Mouse (Mus musculus): ENCODE results near the gene Igf2bp3. TPM values are rescaled to one million over a fixed set of nuclear protein-coding genes. Genes with fewer than 3 reads are reported as not detected.

Gene Igf2bp3
- polyA plus RNA-seq, 1 experiment from 2014 or later, result 56.9 TPM

GRCm38 (mm10) chr6:49206416-49206815 lies 8.3 kb downstream of the Igf2bp3 start:
- Histone ChIP-seq H3K9me3 (replicated peaks) (no peaks in the 10 kb centered on the region), H3K9ac (no peak overlapping the region), H3K4me1 (peaks cover 41% of the 10 kb centered on the region), H3K4me3 (no peak overlapping the region), H3K4me2 (no peak overlapping the region), H3K27me3 (no peaks in the 10 kb centered on the region), H3K36me3 (ENCODE audit: poor library complexity, severe bottlenecking) (peaks cover 48% of the 10 kb centered on the region), H3K27ac (no peak overlapping the region)
- 71% methylated on average over 1 of the region's 1 CpGs for WGBS
- ATAC-seq, result no peak

GRCm38 (mm10) chr6:49195188-49195587 lies 19.6 kb downstream of the Igf2bp3 start:
- 89% methylated on average over 10 of the region's 10 CpGs for WGBS
- H3K36me3 ChIP-seq (ENCODE audit: poor library complexity, severe bottlenecking), result peaks cover 32% of the 10 kb centered on the region
- no peak for ATAC-seq
- H3K4me3 ChIP-seq, result no peak overlapping the region
- no peak overlapping the region for H3K9ac ChIP-seq
- peaks cover 7% of the 10 kb centered on the region; the same call in 1 of the 2 replicates for H3K4me1 ChIP-seq
- H3K4me2 ChIP-seq, result no peak overlapping the region
- H3K9me3 ChIP-seq (replicated peaks), result no peaks in the 10 kb centered on the region
- no peaks in the 10 kb centered on the region for H3K27me3 ChIP-seq
- no peak overlapping the region for H3K27ac ChIP-seq

- Histone ChIP-seq H3K4me1 (peaks cover 7% of the 10 kb centered on the region; the same call in 1 of the 2 replicates), H3K27me3 (no peaks in the 10 kb centered on the region), H3K36me3 (ENCODE audit: poor library complexity, severe bottlenecking) (peaks cover 32% of the 10 kb centered on the region), H3K27ac (no peak overlapping the region), H3K4me3 (no peak overlapping the region), H3K4me2 (no peak overlapping the region), H3K9ac (no peak overlapping the region), H3K9me3 (replicated peaks) (no peaks in the 10 kb centered on the region)
- 96% methylated on average over 4 of the region's 4 CpGs for WGBS
- ATAC-seq, result no peak
These were observed 20.2 kb downstream of the Igf2bp3 start for GRCm38 (mm10) chr6:49194536-49194935.

GRCm38 (mm10) chr6:49189363-49189762 lies 25.4 kb downstream of the Igf2bp3 start:
- H3K4me1 ChIP-seq, result no peaks in the 10 kb centered on the region
- no peak overlapping the region for H3K4me3 ChIP-seq
- no peak for ATAC-seq
- no peak overlapping the region for H3K4me2 ChIP-seq
- no peaks in the 10 kb centered on the region for H3K27me3 ChIP-seq
- no peak overlapping the region for H3K9ac ChIP-seq
- peaks cover 16% of the 10 kb centered on the region for H3K36me3 ChIP-seq (ENCODE audit: poor library complexity, severe bottlenecking)
- peaks cover 3% of the 10 kb centered on the region for H3K9me3 ChIP-seq (replicated peaks)
- H3K27ac ChIP-seq, result no peak overlapping the region

GRCm38 (mm10) chr6:49187299-49187698 lies 27.5 kb downstream of the Igf2bp3 start:
- H3K36me3 ChIP-seq (ENCODE audit: poor library complexity, severe bottlenecking), result peaks cover 13% of the 10 kb centered on the region
- no peak overlapping the region for H3K9ac ChIP-seq
- no peak overlapping the region for H3K4me3 ChIP-seq
- no peak for ATAC-seq
- no peaks in the 10 kb centered on the region for H3K4me1 ChIP-seq
- no peak overlapping the region for H3K4me2 ChIP-seq
- peaks cover 3% of the 10 kb centered on the region for H3K9me3 ChIP-seq (replicated peaks)
- no peaks in the 10 kb centered on the region for H3K27me3 ChIP-seq
- WGBS, result 90% methylated on average over 7 of the region's 7 CpGs
- H3K27ac ChIP-seq, result no peak overlapping the region

GRCm38 (mm10) chr6:49176018-49176417 lies 38.7 kb downstream of the Igf2bp3 start:
- no peak overlapping the region for H3K4me3 ChIP-seq
- no peaks in the 10 kb centered on the region for H3K36me3 ChIP-seq (ENCODE audit: poor library complexity, severe bottlenecking)
- no peak overlapping the region for H3K27ac ChIP-seq
- no peak overlapping the region for H3K9ac ChIP-seq
- WGBS, result 79% methylated on average over 5 of the region's 5 CpGs
- H3K27me3 ChIP-seq, result no peaks in the 10 kb centered on the region
- H3K4me2 ChIP-seq, result no peak overlapping the region
- no peak for ATAC-seq
- no peaks in the 10 kb centered on the region for H3K9me3 ChIP-seq (replicated peaks)
- H3K4me1 ChIP-seq, result peaks cover 3% of the 10 kb centered on the region; the same call in 1 of the 2 replicates

- H3K9ac ChIP-seq, result no peak overlapping the region
- no peak for ATAC-seq
- no peaks in the 10 kb centered on the region for H3K27me3 ChIP-seq
- no peaks in the 10 kb centered on the region for H3K9me3 ChIP-seq (replicated peaks)
- no peak overlapping the region for H3K27ac ChIP-seq
- no peaks in the 10 kb centered on the region; the same call in 1 of the 2 replicates for H3K4me1 ChIP-seq
- H3K4me2 ChIP-seq, result no peak overlapping the region
- H3K4me3 ChIP-seq, result no peak overlapping the region
- no peaks in the 10 kb centered on the region for H3K36me3 ChIP-seq (ENCODE audit: poor library complexity, severe bottlenecking)
These were observed 40.1 kb downstream of the Igf2bp3 start for GRCm38 (mm10) chr6:49174616-49175015.

GRCm38 (mm10) chr6:49173674-49174073 lies 41.1 kb downstream of the Igf2bp3 start:
- Histone ChIP-seq H3K4me1 (no peaks in the 10 kb centered on the region; the same call in none of the 2 replicates), H3K4me3 (no peak overlapping the region), H3K9ac (no peak overlapping the region), H3K9me3 (replicated peaks) (no peaks in the 10 kb centered on the region), H3K27ac (no peak overlapping the region), H3K36me3 (ENCODE audit: poor library complexity, severe bottlenecking) (no peaks in the 10 kb centered on the region), H3K27me3 (no peaks in the 10 kb centered on the region), H3K4me2 (no peak overlapping the region)
- ATAC-seq, result no peak
- 82% methylated on average over 4 of the region's 4 CpGs for WGBS

GRCm38 (mm10) chr6:49173265-49173664 lies 41.5 kb downstream of the Igf2bp3 start:
- H3K36me3 ChIP-seq (ENCODE audit: poor library complexity, severe bottlenecking), result no peaks in the 10 kb centered on the region
- no peak overlapping the region for H3K9ac ChIP-seq
- no peaks in the 10 kb centered on the region for H3K27me3 ChIP-seq
- H3K4me2 ChIP-seq, result no peak overlapping the region
- H3K4me3 ChIP-seq, result no peak overlapping the region
- H3K9me3 ChIP-seq (replicated peaks), result no peaks in the 10 kb centered on the region
- H3K4me1 ChIP-seq, result no peaks in the 10 kb centered on the region; the same call in none of the 2 replicates
- no peak overlapping the region for H3K27ac ChIP-seq
- 84% methylated on average over 7 of the region's 7 CpGs for WGBS
- ATAC-seq, result no peak

GRCm38 (mm10) chr6:49171216-49171615 lies 43.5 kb downstream of the Igf2bp3 start:
- Histone ChIP-seq H3K4me1 (peaks cover 14% of the 10 kb centered on the region), H3K9ac (no peak overlapping the region), H3K4me2 (no peak overlapping the region), H3K36me3 (ENCODE audit: poor library complexity, severe bottlenecking) (no peaks in the 10 kb centered on the region), H3K27me3 (no peaks in the 10 kb centered on the region), H3K27ac (no peak overlapping the region), H3K4me3 (no peak overlapping the region), H3K9me3 (replicated peaks) (no peaks in the 10 kb centered on the region)
- no peak for ATAC-seq
- WGBS, result 88% methylated on average over 5 of the region's 5 CpGs

GRCm38 (mm10) chr6:49168648-49169047 lies 46.1 kb downstream of the Igf2bp3 start:
- H3K36me3 ChIP-seq (ENCODE audit: poor library complexity, severe bottlenecking), result no peaks in the 10 kb centered on the region
- WGBS, result 50% methylated on average over 3 of the region's 3 CpGs
- no peak overlapping the region for H3K27ac ChIP-seq
- peaks cover 29% of the 10 kb centered on the region for H3K4me1 ChIP-seq
- no peak overlapping the region for H3K4me2 ChIP-seq
- H3K9me3 ChIP-seq (replicated peaks), result no peaks in the 10 kb centered on the region
- no peak for ATAC-seq
- H3K27me3 ChIP-seq, result no peaks in the 10 kb centered on the region
- no peak overlapping the region for H3K4me3 ChIP-seq
- H3K9ac ChIP-seq, result no peak overlapping the region

- no peak for ATAC-seq
- Histone ChIP-seq H3K27ac (no peak overlapping the region), H3K9me3 (replicated peaks) (no peaks in the 10 kb centered on the region), H3K4me2 (no peak overlapping the region), H3K27me3 (no peaks in the 10 kb centered on the region), H3K4me3 (no peak overlapping the region), H3K4me1 (peaks cover 29% of the 10 kb centered on the region), H3K36me3 (ENCODE audit: poor library complexity, severe bottlenecking) (no peaks in the 10 kb centered on the region), H3K9ac (no peak overlapping the region)
- WGBS, result 41% methylated on average over 4 of the region's 4 CpGs
These were observed 47.4 kb downstream of the Igf2bp3 start for GRCm38 (mm10) chr6:49167406-49167805.

- no peaks in the 10 kb centered on the region for H3K9me3 ChIP-seq (replicated peaks)
- ATAC-seq, result no peak
- no peak overlapping the region for H3K9ac ChIP-seq
- 82% methylated on average over 8 of the region's 8 CpGs for WGBS
- H3K27me3 ChIP-seq, result no peaks in the 10 kb centered on the region
- no peak overlapping the region for H3K4me3 ChIP-seq
- H3K27ac ChIP-seq, result no peak overlapping the region
- H3K36me3 ChIP-seq (ENCODE audit: poor library complexity, severe bottlenecking), result no peaks in the 10 kb centered on the region
- no peak overlapping the region for H3K4me2 ChIP-seq
- H3K4me1 ChIP-seq, result peaks cover 29% of the 10 kb centered on the region
These were observed 48.4 kb downstream of the Igf2bp3 start for GRCm38 (mm10) chr6:49166318-49166717.
